Mouse (Mus musculus) testis, adult 2 months (tissue): ENCODE data around the gene Edem2.

Experiments used
- CTCF ChIP-seq: fragments of 200-500 bp; IDR thresholded peaks from 2 replicates; pipeline ENCODE4 v1.5.1; 2012; ENCODE audit warnings: low read depth, mild to moderate bottlenecking, inconsistent platforms, low read length, moderate library complexity; ENCODE audit not compliant: control insufficient read depth, insufficient read depth, insufficient replicate concordance
- POLR2A ChIP-seq: fragments of 200-500 bp; IDR thresholded peaks from 2 replicates; pipeline ENCODE4 v1.6.1; 2012; ENCODE audit warnings: low read depth, mild to moderate bottlenecking, inconsistent platforms, low read length, moderate library complexity; ENCODE audit not compliant: control insufficient read depth

DNA sequence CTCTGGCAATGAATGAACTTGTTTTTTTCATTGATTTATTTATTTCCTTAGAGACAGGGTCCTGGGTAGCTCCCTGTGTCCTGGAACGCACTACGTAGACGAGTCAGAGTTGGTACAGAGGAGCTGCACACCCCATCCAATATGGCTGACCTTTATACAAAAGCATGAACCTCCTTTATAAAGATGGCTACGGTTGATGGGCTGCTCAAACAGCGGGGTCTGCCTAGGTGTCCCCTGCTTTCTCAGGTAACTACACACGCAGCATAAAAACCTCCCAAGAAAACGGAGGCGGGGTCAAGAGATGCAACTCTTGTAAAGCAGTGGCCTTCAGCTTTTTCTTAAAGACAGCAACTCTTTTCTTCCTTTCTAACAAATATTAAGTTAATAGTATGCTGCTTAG lies 61.4 kb downstream of the Edem2 start:
- TF ChIP-seq POLR2A (no peak), CTCF (no peak)
